Mouse (Mus musculus): ENCODE measurements around the gene Pde4dip. TPM values are rescaled to one million over a fixed set of nuclear protein-coding genes. Genes with fewer than 3 reads are reported as not detected.

Pde4dip gene
- polyA plus RNA-seq, 1 experiment from 2014 or later: 20.1 TPM

- 53% methylated on average over 8 of the region's 8 CpGs for WGBS
- Histone ChIP-seq H3K36me3 (ENCODE audit: insufficient read depth) (peaks cover 49% of the 10 kb centered on the region; the same call in 1 of the 2 replicates), H3K27me3 (ENCODE audit: insufficient read depth, low read length) (no peaks in the 10 kb centered on the region), H3K9me3 (ENCODE audit: low read depth, low read length) (no peaks in the 10 kb centered on the region), H3K9ac (no peak overlapping the region), H3K4me2 (no peak overlapping the region), H3K4me1 (ENCODE audit: insufficient read depth) (no peaks in the 10 kb centered on the region), H3K4me3 (ENCODE audit: low read depth, low read length) (no peak overlapping the region), H3K27ac (ENCODE audit: low read depth) (no peak overlapping the region)
- ATAC-seq (ENCODE audit: insufficient read depth) (no peak), DNase-seq (no peak)
- TF ChIP-seq CTCF (IDR thresholded peaks at IDR 0.05; ENCODE audit: low read depth): no peak
Measured at GRCm38 (mm10) chr3:97666154-97666553, 222.4 kb downstream of the Pde4dip start.

DNA sequence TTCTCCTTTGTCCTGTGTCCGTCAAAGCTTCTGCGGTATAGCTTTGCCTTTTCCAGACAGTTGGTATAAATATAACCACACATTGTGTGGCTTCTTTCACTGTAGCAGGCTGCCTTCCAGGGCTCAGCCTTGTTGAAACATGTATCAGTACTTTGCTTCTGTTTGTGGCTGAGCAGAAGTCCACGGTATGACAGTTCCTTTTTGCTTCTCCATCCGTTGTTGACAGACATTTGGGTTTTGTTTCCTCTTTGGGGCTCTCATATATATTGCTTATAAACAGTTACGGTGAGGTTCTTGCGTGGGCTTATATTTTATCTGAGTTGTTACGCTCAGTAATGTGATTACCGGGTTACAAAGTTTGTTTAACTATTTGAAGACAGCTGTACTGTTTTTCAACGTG is 223.0 kb downstream of the Pde4dip start:
- Histone ChIP-seq H3K36me3 (ENCODE audit: insufficient read depth) (peaks cover 49% of the 10 kb centered on the region; the same call in 1 of the 2 replicates), H3K9me3 (ENCODE audit: low read depth, low read length) (no peaks in the 10 kb centered on the region), H3K27ac (ENCODE audit: low read depth) (no peak overlapping the region), H3K27me3 (ENCODE audit: insufficient read depth, low read length) (no peaks in the 10 kb centered on the region), H3K4me3 (ENCODE audit: low read depth, low read length) (no peak overlapping the region), H3K9ac (no peak overlapping the region), H3K4me2 (no peak overlapping the region), H3K4me1 (ENCODE audit: insufficient read depth) (no peaks in the 10 kb centered on the region)
- DNase-seq: no peak
- no peak for TF ChIP-seq CTCF (IDR thresholded peaks at IDR 0.05; ENCODE audit: low read depth)
- ATAC-seq (ENCODE audit: insufficient read depth): no peak
- WGBS: 63% methylated on average over 9 of the region's 9 CpGs

- no peaks in the 10 kb centered on the region for H3K9me3 ChIP-seq (ENCODE audit: low read depth, low read length)
- no peak overlapping the region for H3K4me3 ChIP-seq (ENCODE audit: low read depth, low read length)
- 63% methylated on average over 8 of the region's 8 CpGs for WGBS
- H3K9ac ChIP-seq: no peak overlapping the region
- no peak for DNase-seq
- peaks cover 27% of the 10 kb centered on the region; the same call in 1 of the 2 replicates for H3K36me3 ChIP-seq (ENCODE audit: insufficient read depth)
- no peak overlapping the region for H3K4me2 ChIP-seq
- no peak for TF ChIP-seq CTCF (IDR thresholded peaks at IDR 0.05; ENCODE audit: low read depth)
- no peak for ATAC-seq (ENCODE audit: insufficient read depth)
- no peaks in the 10 kb centered on the region for H3K4me1 ChIP-seq (ENCODE audit: insufficient read depth)
- no peaks in the 10 kb centered on the region for H3K27me3 ChIP-seq (ENCODE audit: insufficient read depth, low read length)
- H3K27ac ChIP-seq (ENCODE audit: low read depth): no peak overlapping the region
Measured at GRCm38 (mm10) chr3:97661206-97661605, 227.3 kb downstream of the Pde4dip start.

DNA sequence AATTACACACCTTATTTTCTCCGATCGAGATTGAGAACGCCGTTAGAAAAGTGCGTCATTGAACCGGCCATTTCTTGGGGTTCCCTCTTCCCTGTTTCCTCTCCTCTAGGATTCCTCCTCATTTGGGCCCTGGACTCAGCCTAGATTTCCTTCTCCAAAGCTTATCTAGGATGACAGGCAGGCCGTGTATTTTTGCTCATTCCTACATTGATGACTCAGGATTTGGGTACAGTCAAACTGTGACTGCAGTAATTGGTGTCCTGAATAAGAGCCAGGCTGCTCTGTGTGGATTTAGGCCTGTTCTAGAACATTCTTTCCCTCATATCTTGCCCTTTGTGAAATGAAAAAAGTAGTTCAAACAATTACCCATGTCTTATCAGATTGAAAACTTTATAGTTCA is 228.8 kb downstream of the Pde4dip start:
- WGBS: 83% methylated on average over 7 of the region's 7 CpGs
- Histone ChIP-seq H3K36me3 (ENCODE audit: insufficient read depth) (peaks cover 18% of the 10 kb centered on the region; the same call in 1 of the 2 replicates), H3K9me3 (ENCODE audit: low read depth, low read length) (no peaks in the 10 kb centered on the region), H3K9ac (no peak overlapping the region), H3K27me3 (ENCODE audit: insufficient read depth, low read length) (no peaks in the 10 kb centered on the region), H3K4me3 (ENCODE audit: low read depth, low read length) (no peak overlapping the region; the same call in 1 of the 2 replicates), H3K27ac (ENCODE audit: low read depth) (no peak overlapping the region), H3K4me1 (ENCODE audit: insufficient read depth) (no peaks in the 10 kb centered on the region), H3K4me2 (peak overlapping the region; percentile 90; the same call in 1 of the 2 replicates)
- ATAC-seq (ENCODE audit: insufficient read depth): no peak
- DNase-seq: no peak
- no peak for TF ChIP-seq CTCF (IDR thresholded peaks at IDR 0.05; ENCODE audit: low read depth)

GRCm38 (mm10) chr3:97658426-97659193 is 229.9 kb downstream of the Pde4dip start:
- Histone ChIP-seq H3K27me3 (ENCODE audit: insufficient read depth, low read length) (no peaks in the 10 kb centered on the region), H3K4me2 (peak overlapping the region; percentile 90), H3K27ac (ENCODE audit: low read depth) (no peak overlapping the region; the same call in 1 of the 2 replicates), H3K9me3 (ENCODE audit: low read depth, low read length) (no peaks in the 10 kb centered on the region), H3K4me3 (ENCODE audit: low read depth, low read length) (peak overlapping the region; percentile 83), H3K9ac (peak overlapping the region; percentile 64), H3K36me3 (ENCODE audit: insufficient read depth) (peaks cover 6% of the 10 kb centered on the region; the same call in 1 of the 2 replicates), H3K4me1 (ENCODE audit: insufficient read depth) (no peaks in the 10 kb centered on the region)
- under 1% methylated on average over 43 of the region's 50 CpGs for WGBS
- ATAC-seq (ENCODE audit: insufficient read depth) (peak; percentile 81), DNase-seq (no peak)
- no peak for TF ChIP-seq CTCF (IDR thresholded peaks at IDR 0.05; ENCODE audit: low read depth)

GRCm38 (mm10) chr3:97657655-97658411 is 230.7 kb downstream of the Pde4dip start, which contains the start of gene Prkab2:
Gene Prkab2 (plus strand): TSS chr3:97658193.
- WGBS: 2% methylated on average over 46 of the region's 51 CpGs
- H3K36me3 ChIP-seq (ENCODE audit: insufficient read depth): peaks cover 2% of the 10 kb centered on the region; the same call in 1 of the 2 replicates
- peak within 1 kb of the TSS; percentile 90 for H3K4me2 ChIP-seq
- no peak within 1 kb of the TSS; the same call in 1 of the 2 replicates for H3K27ac ChIP-seq (ENCODE audit: low read depth)
- H3K9ac ChIP-seq: peak within 1 kb of the TSS; percentile 64
- no peaks in the 10 kb centered on the region for H3K9me3 ChIP-seq (ENCODE audit: low read depth, low read length)
- H3K4me3 ChIP-seq (ENCODE audit: low read depth, low read length): peak within 1 kb of the TSS; percentile 83
- DNase-seq (peak; percentile 98), ATAC-seq (ENCODE audit: insufficient read depth) (peak; percentile 95)
- H3K4me1 ChIP-seq (ENCODE audit: insufficient read depth): no peaks in the 10 kb centered on the region
- TF ChIP-seq CTCF (IDR thresholded peaks at IDR 0.05; ENCODE audit: low read depth): no peak
- H3K27me3 ChIP-seq (ENCODE audit: insufficient read depth, low read length): no peaks in the 10 kb centered on the region

GRCm38 (mm10) chr3:97654901-97655300 is 233.6 kb downstream of the Pde4dip start:
- Histone ChIP-seq H3K27ac (ENCODE audit: low read depth) (no peak overlapping the region), H3K4me2 (no peak overlapping the region), H3K27me3 (ENCODE audit: insufficient read depth, low read length) (no peaks in the 10 kb centered on the region), H3K36me3 (ENCODE audit: insufficient read depth) (no peaks in the 10 kb centered on the region), H3K4me1 (ENCODE audit: insufficient read depth) (no peaks in the 10 kb centered on the region), H3K9ac (no peak overlapping the region), H3K9me3 (ENCODE audit: low read depth, low read length) (no peaks in the 10 kb centered on the region), H3K4me3 (ENCODE audit: low read depth, low read length) (no peak overlapping the region)
- TF ChIP-seq CTCF (IDR thresholded peaks at IDR 0.05; ENCODE audit: low read depth): peak; percentile 56
- ATAC-seq (ENCODE audit: insufficient read depth): no peak
- WGBS: 81% methylated on average over 8 of the region's 8 CpGs
- peak; percentile 42 for DNase-seq

All from lung, embryonic 14.5 days (tissue).